Mouse (Mus musculus) olfactory bulb, adult 2 months (tissue): ENCODE data around the gene Tm9sf3.

Experiments
- CTCF ChIP-seq: fragments of 200-500 bp; IDR thresholded peaks from 2 replicates; pipeline ENCODE4 v1.5.1; 2012; ENCODE audit warnings: low read depth, mild to moderate bottlenecking, low read length, moderate library complexity; ENCODE audit not compliant: insufficient read depth
- POLR2A ChIP-seq: fragments of 200-500 bp; IDR thresholded peaks from 2 replicates; pipeline ENCODE4 v1.6.1; 2012; ENCODE audit warnings: mild to moderate bottlenecking, low read depth, low read length, moderate library complexity; ENCODE audit not compliant: insufficient read depth

DNA sequence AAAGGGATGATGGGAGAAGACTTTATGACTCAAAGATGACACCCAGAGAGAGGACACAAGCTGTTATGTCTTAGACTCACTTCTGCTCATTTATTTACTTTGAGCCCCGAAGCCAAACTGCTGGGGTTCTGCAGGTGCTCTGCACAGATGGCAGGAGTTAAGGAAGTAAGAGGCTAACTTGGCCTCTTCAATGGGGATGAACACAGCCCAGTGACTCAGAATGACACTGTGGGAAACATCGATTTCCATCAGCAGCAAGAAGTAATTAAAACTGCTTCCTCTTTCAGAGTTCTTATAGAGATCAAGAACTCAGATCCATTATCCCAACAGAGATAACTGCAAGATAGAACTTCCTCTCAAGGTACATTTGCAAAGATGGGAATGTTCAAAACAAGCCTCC, 86.9 kb downstream of the Tm9sf3 start:
- no peak for TF ChIP-seq CTCF
- no peak for TF ChIP-seq POLR2A
